Mouse (Mus musculus): Measurements from ENCODE around the gene Amn. TPM values are rescaled to one million over a fixed set of nuclear protein-coding genes. Genes with fewer than 3 reads are reported as not detected.

Gene Amn
- polyA plus RNA-seq, 1 experiment from 2014 or later, result 8.2 TPM

- 84% methylated on average over 5 of the region's 5 CpGs for WGBS
- no peak overlapping the region for H3K9ac ChIP-seq (replicated peaks; ENCODE audit: low read depth, low read length)
- peaks cover 2% of the 10 kb centered on the region for H3K36me3 ChIP-seq (ENCODE audit: control insufficient read depth, insufficient read depth)
- no peak overlapping the region for H3K4me3 ChIP-seq (replicated peaks; ENCODE audit: low read length)
- H3K4me1 ChIP-seq (replicated peaks; ENCODE audit: control insufficient read depth, insufficient read depth, low read length), result 0 out of 2 replicates have a peak, but pooled peaks cover 2% of the 10 kb centered on the region
- H3K9me3 ChIP-seq (ENCODE audit: control insufficient read depth, low read length), result no peaks in the 10 kb centered on the region
- no peak overlapping the region for H3K27ac ChIP-seq (ENCODE audit: low read length)
- H3K27me3 ChIP-seq (replicated peaks; ENCODE audit: control insufficient read depth, insufficient read depth, low read length), result no peaks in the 10 kb centered on the region
- ATAC-seq, result no peak
- H3K4me2 ChIP-seq (ENCODE audit: low read length), result no peak overlapping the region
Observed at GRCm38 (mm10) chr12:111238345-111238744, 32.5 kb upstream of the Amn start.

- WGBS, result 27% methylated on average over 4 of the region's 4 CpGs
- peaks cover 4% of the 10 kb centered on the region for H3K36me3 ChIP-seq (ENCODE audit: control insufficient read depth, insufficient read depth)
- ATAC-seq, result no peak; the same call in 1 of the 2 replicates
- H3K4me2 ChIP-seq (ENCODE audit: low read length), result no peak overlapping the region
- no peak overlapping the region for H3K9ac ChIP-seq (replicated peaks; ENCODE audit: low read depth, low read length)
- H3K27me3 ChIP-seq (replicated peaks; ENCODE audit: control insufficient read depth, insufficient read depth, low read length), result no peaks in the 10 kb centered on the region
- no peaks in the 10 kb centered on the region for H3K9me3 ChIP-seq (ENCODE audit: control insufficient read depth, low read length)
- no peak overlapping the region for H3K4me3 ChIP-seq (replicated peaks; ENCODE audit: low read length)
- H3K27ac ChIP-seq (ENCODE audit: low read length), result no peak overlapping the region
- H3K4me1 ChIP-seq (replicated peaks; ENCODE audit: control insufficient read depth, insufficient read depth, low read length), result 0 out of 2 replicates have a peak, but pooled peaks cover 2% of the 10 kb centered on the region
Observed at GRCm38 (mm10) chr12:111238778-111239177, 32.1 kb upstream of the Amn start.

DNA sequence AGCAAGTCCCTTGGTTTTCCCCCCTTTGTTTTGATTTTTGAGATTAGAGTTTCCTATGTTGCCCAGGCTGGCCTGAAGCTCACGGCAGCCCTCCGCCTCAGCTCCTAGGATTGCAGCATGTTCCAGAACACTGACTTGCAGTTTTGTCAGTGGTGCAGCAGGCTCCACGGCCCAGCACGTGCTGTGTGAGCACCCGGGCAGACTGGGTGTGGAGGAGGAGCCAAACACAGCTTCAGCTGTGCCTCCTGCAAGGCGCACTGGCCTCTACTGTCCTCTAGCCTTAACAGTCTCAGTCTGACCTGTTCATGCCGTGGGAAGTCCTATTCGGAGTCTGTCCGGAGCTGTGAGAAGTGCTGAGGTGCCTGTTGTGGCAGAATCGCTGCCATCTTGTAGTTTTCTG lies 31.0 kb upstream of the Amn start:
- Histone ChIP-seq H3K27me3 (replicated peaks; ENCODE audit: control insufficient read depth, insufficient read depth, low read length) (no peaks in the 10 kb centered on the region), H3K27ac (ENCODE audit: low read length) (no peak overlapping the region), H3K9ac (replicated peaks; ENCODE audit: low read depth, low read length) (no peak overlapping the region), H3K9me3 (ENCODE audit: control insufficient read depth, low read length) (no peaks in the 10 kb centered on the region), H3K36me3 (ENCODE audit: control insufficient read depth, insufficient read depth) (peaks cover 6% of the 10 kb centered on the region), H3K4me3 (replicated peaks; ENCODE audit: low read length) (no peak overlapping the region), H3K4me2 (ENCODE audit: low read length) (no peak overlapping the region), H3K4me1 (replicated peaks; ENCODE audit: control insufficient read depth, insufficient read depth, low read length) (0 out of 2 replicates have a peak, but pooled peaks cover 2% of the 10 kb centered on the region)
- ATAC-seq, result no peak
- 87% methylated on average over 10 of the region's 10 CpGs for WGBS

- WGBS, result 82% methylated on average over 6 of the region's 6 CpGs
- no peaks in the 10 kb centered on the region for H3K27me3 ChIP-seq (replicated peaks; ENCODE audit: control insufficient read depth, insufficient read depth, low read length)
- no peak overlapping the region for H3K4me2 ChIP-seq (ENCODE audit: low read length)
- peaks cover 6% of the 10 kb centered on the region for H3K36me3 ChIP-seq (ENCODE audit: control insufficient read depth, insufficient read depth)
- no peak for ATAC-seq
- no peak overlapping the region for H3K27ac ChIP-seq (ENCODE audit: low read length)
- H3K9me3 ChIP-seq (ENCODE audit: control insufficient read depth, low read length), result no peaks in the 10 kb centered on the region
- H3K4me3 ChIP-seq (replicated peaks; ENCODE audit: low read length), result no peak overlapping the region
- 0 out of 2 replicates have a peak, but pooled peaks cover 2% of the 10 kb centered on the region for H3K4me1 ChIP-seq (replicated peaks; ENCODE audit: control insufficient read depth, insufficient read depth, low read length)
- H3K9ac ChIP-seq (replicated peaks; ENCODE audit: low read depth, low read length), result no peak overlapping the region
Observed at GRCm38 (mm10) chr12:111241916-111242315, 29.0 kb upstream of the Amn start.

- H3K9me3 ChIP-seq (ENCODE audit: control insufficient read depth, low read length), result no peaks in the 10 kb centered on the region
- no peaks in the 10 kb centered on the region for H3K27me3 ChIP-seq (replicated peaks; ENCODE audit: control insufficient read depth, insufficient read depth, low read length)
- no peak overlapping the region for H3K9ac ChIP-seq (replicated peaks; ENCODE audit: low read depth, low read length)
- H3K27ac ChIP-seq (ENCODE audit: low read length), result no peak overlapping the region
- H3K36me3 ChIP-seq (ENCODE audit: control insufficient read depth, insufficient read depth), result peaks cover 6% of the 10 kb centered on the region
- H3K4me3 ChIP-seq (replicated peaks; ENCODE audit: low read length), result no peak overlapping the region
- WGBS, result 90% methylated on average over 5 of the region's 5 CpGs
- ATAC-seq, result no peak
- H3K4me1 ChIP-seq (replicated peaks; ENCODE audit: control insufficient read depth, insufficient read depth, low read length), result 0 out of 2 replicates have a peak, but pooled peaks cover 2% of the 10 kb centered on the region
- no peak overlapping the region for H3K4me2 ChIP-seq (ENCODE audit: low read length)
Observed at GRCm38 (mm10) chr12:111242346-111242745, 28.5 kb upstream of the Amn start.

DNA sequence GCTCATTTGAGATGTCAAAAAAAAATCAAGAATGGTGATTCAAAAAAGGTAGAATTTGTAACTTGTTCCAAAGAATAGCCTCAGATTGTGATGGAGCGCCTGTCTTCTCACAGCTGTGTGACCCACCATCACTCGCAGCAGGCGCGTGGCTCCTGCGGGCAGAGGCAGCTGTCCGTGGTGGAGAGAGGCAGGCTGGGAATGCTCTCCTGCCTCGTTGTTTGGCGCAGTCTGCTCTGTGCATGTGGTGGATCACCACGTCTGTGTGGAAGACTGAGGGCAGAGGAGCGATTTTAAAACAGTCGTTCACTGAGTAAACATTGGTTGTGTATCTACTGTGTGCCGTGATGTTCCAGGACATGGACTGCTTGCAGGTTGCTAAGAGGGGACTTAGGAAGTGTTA lies 27.2 kb upstream of the Amn start:
- H3K4me3 ChIP-seq (replicated peaks; ENCODE audit: low read length), result no peak overlapping the region
- H3K36me3 ChIP-seq (ENCODE audit: control insufficient read depth, insufficient read depth), result peaks cover 9% of the 10 kb centered on the region
- no peak overlapping the region for H3K4me2 ChIP-seq (ENCODE audit: low read length)
- ATAC-seq, result no peak
- no peaks in the 10 kb centered on the region for H3K27me3 ChIP-seq (replicated peaks; ENCODE audit: control insufficient read depth, insufficient read depth, low read length)
- WGBS, result 90% methylated on average over 12 of the region's 12 CpGs
- H3K27ac ChIP-seq (ENCODE audit: low read length), result no peak overlapping the region
- no peaks in the 10 kb centered on the region for H3K4me1 ChIP-seq (replicated peaks; ENCODE audit: control insufficient read depth, insufficient read depth, low read length)
- no peaks in the 10 kb centered on the region for H3K9me3 ChIP-seq (ENCODE audit: control insufficient read depth, low read length)
- H3K9ac ChIP-seq (replicated peaks; ENCODE audit: low read depth, low read length), result no peak overlapping the region

- peaks cover 9% of the 10 kb centered on the region for H3K36me3 ChIP-seq (ENCODE audit: control insufficient read depth, insufficient read depth)
- H3K4me3 ChIP-seq (replicated peaks; ENCODE audit: low read length), result no peak overlapping the region
- H3K9me3 ChIP-seq (ENCODE audit: control insufficient read depth, low read length), result no peaks in the 10 kb centered on the region
- no peak overlapping the region for H3K4me2 ChIP-seq (ENCODE audit: low read length)
- no peaks in the 10 kb centered on the region for H3K27me3 ChIP-seq (replicated peaks; ENCODE audit: control insufficient read depth, insufficient read depth, low read length)
- no peak overlapping the region for H3K9ac ChIP-seq (replicated peaks; ENCODE audit: low read depth, low read length)
- WGBS, result 72% methylated on average over 6 of the region's 6 CpGs
- no peaks in the 10 kb centered on the region for H3K4me1 ChIP-seq (replicated peaks; ENCODE audit: control insufficient read depth, insufficient read depth, low read length)
- no peak for ATAC-seq
- no peak overlapping the region for H3K27ac ChIP-seq (ENCODE audit: low read length)
Observed at GRCm38 (mm10) chr12:111245070-111245469, 25.8 kb upstream of the Amn start.

- no peak overlapping the region for H3K4me2 ChIP-seq (ENCODE audit: low read length)
- no peaks in the 10 kb centered on the region for H3K9me3 ChIP-seq (ENCODE audit: control insufficient read depth, low read length)
- no peak overlapping the region for H3K4me3 ChIP-seq (replicated peaks; ENCODE audit: low read length)
- H3K27me3 ChIP-seq (replicated peaks; ENCODE audit: control insufficient read depth, insufficient read depth, low read length), result no peaks in the 10 kb centered on the region
- 94% methylated on average over 9 of the region's 9 CpGs for WGBS
- no peak for ATAC-seq
- H3K4me1 ChIP-seq (replicated peaks; ENCODE audit: control insufficient read depth, insufficient read depth, low read length), result no peaks in the 10 kb centered on the region
- H3K36me3 ChIP-seq (ENCODE audit: control insufficient read depth, insufficient read depth), result peaks cover 9% of the 10 kb centered on the region
- no peak overlapping the region for H3K9ac ChIP-seq (replicated peaks; ENCODE audit: low read depth, low read length)
- no peak overlapping the region for H3K27ac ChIP-seq (ENCODE audit: low read length)
Observed at GRCm38 (mm10) chr12:111246808-111247464, 24.0 kb upstream of the Amn start.

DNA sequence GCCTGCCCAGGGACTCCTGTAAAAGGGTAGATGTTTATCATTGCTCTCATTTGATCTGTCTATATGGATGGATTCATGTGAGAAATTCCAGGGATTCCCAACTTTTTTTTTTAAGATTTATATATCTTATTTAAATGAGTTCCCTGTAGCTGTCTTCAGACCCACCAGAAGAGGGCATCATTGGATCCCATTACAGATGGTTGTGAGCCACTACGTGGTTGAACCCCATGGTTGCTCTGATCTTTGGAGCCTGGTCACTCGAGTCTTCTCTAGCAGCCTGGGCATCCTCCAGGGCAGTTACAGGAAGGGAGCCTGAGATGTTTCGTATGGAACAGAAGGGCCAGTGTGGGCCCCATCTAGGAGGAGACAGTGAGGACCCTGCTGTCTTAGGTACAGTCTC lies 21.8 kb upstream of the Amn start:
- Histone ChIP-seq H3K9me3 (ENCODE audit: control insufficient read depth, low read length) (no peaks in the 10 kb centered on the region), H3K27ac (ENCODE audit: low read length) (no peak overlapping the region), H3K4me3 (replicated peaks; ENCODE audit: low read length) (no peak overlapping the region), H3K4me2 (ENCODE audit: low read length) (no peak overlapping the region), H3K27me3 (replicated peaks; ENCODE audit: control insufficient read depth, insufficient read depth, low read length) (no peaks in the 10 kb centered on the region), H3K4me1 (replicated peaks; ENCODE audit: control insufficient read depth, insufficient read depth, low read length) (no peaks in the 10 kb centered on the region), H3K36me3 (ENCODE audit: control insufficient read depth, insufficient read depth) (0 out of 2 replicates have a peak, but pooled peaks cover 3% of the 10 kb centered on the region), H3K9ac (replicated peaks; ENCODE audit: low read depth, low read length) (no peak overlapping the region)
- no peak for ATAC-seq
- 61% methylated on average over 3 of the region's 3 CpGs for WGBS
